Mouse (Mus musculus) layer of hippocampus, postnatal 25 days (tissue): Measurements from ENCODE around the gene Cox10. TPM values are rescaled to one million over a fixed set of nuclear protein-coding genes. Genes with fewer than 3 reads are reported as not detected.
"Not testable (repeated sequence)": the region's sequence is repeated elsewhere in the genome, so short reads cannot be mapped to it uniquely, and the experiment has no call there.

Experiments
- DNase-seq, 2 experiments: peaks; one replicate each; pipeline ENCODE4 v3.0.0; 2022; ENCODE audit warnings: mixed read lengths in 2 of 2, low spot score in 1 of 2; ENCODE audit errors: extremely low spot score in 1 of 2
- total RNA-seq, 2 experiments: library from RNA; stranded (reverse); gene quantifications; 2 replicates each; pipeline ENCODE4 v1.2.3; 2021

The Cox10 gene
- total RNA-seq = 10 to 100 TPM; 22.2 to 23.1 TPM

DNA sequence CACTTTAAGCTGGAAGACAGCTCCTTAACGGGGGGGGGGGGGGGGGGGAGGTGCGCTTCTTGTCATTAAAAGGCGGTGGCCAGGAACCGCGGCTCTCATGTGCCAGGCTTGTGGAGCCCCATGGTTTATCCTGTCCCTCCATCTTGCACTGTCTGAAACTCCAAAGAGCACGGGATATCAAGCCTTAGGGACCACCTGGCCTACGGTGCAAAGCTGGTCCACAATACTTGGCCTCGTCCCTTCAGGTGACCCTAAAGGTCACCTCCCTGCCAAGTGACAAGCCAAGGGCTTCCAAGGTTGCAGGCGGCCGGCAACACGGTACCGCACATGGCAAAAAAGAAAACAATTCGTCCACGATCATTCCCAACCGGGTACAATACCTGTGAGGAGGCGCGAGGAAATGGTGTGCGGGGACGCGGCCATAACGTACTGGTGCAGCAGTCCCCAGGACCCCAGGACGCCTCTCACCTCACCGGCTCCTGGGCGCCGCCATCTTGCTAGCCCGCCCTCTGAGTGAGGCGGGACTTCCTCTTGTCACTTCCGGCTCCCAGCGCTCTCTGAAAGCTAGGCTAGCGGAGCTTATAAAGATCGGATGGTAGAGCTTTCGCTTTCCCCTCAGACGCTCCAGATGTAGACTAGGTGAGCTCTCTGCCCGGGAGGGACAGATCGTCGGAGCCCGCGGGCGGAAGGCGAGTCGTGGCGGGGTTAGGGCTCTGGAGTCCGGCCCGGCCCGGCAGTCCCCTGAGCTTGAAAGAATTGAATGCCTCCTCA lies at the start of gene Cox10:
Gene Cox10 (minus strand): TSS at position 513 of the 771 bp plus-strand sequence.
- peak; percentile 77 to 84 for DNase-seq

DNA sequence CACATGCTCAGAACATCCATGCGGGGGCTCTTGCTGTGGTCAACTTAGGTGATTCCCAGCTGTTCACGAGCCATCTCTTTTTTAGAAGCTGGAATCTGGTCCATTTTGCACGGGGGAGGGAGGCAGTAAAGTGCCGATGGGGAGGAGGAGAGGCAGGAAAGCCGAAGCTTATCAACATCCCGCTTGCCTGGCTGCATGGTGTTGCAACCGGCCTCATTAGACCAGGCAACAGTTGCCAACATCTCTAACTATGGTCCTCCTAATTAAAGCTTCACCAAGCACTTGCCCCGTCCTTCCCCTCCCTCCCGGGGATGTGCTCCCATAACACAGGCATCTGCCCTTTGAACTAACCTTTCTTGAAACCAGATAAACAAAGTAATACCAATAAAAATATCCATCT lies 48.7 kb upstream of the Cox10 start:
- no peak for DNase-seq

DNA sequence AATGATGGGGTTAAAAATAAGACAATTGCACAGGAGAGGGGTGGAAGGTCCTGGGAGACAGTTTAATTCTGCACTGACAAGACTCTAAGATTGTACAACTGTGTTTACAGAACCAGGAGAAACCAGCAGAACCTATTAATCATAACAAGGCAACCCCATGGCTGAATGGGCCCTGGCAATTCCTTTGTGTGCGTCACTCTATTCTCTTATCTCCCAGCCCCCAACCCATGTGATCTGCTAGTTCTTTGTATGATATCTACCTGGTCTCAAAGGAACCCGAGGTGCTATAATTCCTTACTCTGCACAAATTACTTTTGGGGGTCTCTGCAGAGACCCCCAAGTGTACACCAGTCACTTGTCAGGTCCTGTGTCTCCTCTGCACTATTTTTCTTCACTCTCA lies 46.2 kb upstream of the Cox10 start:
- no peak for DNase-seq

DNA sequence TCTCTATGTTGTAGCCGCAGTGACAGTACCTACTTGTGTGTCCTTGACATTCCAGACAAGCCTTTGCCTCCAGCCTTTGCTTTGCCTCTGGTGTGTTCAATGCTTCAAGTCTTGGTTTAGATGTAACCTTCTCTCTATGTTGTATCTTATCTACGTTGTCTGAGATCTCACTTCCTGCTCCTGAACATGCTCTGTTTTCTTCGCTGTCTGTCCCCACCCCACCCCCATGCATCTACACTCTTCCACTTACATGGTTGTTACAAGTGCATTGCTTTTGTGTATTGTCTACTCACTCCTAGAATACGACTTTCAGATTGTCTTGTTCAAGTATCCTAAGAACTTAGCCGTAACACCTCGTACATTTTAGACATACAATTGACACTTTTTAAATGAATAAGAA lies 43.9 kb upstream of the Cox10 start:
- not testable (repeated sequence) for DNase-seq

DNA sequence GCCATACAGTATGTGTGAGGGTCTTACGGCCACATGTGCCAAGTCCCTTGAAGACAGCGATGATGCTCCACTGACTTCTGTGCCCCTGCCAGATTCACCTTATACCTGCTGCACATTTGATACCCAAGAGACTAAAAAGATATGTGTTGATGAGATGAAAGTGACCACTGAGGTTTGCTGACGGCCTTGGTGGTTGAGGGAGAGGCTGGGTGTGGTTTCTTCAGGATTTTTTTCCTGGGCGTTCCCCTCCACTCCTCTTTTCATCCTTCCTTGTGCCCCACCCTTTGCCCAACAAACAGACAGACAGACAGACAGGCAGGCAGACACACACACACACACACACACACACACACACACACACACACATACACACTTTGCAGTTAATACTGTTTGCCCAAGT lies 37.4 kb upstream of the Cox10 start:
- no peak for DNase-seq

DNA sequence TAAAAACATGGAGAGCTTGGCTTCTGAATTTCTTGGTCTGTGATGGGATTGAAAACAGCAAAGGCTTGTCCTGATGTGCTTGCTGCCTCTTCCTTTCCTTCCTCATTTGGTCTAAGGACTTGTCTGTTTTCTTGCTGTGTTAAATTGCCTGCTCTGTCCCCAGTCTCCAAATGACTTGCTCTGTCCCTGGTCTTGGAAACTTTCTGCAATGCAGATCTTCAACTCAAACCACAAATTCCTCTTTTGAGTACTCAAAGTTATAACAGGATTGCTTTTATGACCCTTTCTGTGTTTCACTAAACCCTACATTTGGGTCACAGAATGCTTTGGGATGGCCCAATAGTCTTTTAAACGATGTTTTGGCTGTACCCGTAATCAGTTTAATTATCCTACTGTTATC lies 36.6 kb upstream of the Cox10 start:
- no peak for DNase-seq

DNA sequence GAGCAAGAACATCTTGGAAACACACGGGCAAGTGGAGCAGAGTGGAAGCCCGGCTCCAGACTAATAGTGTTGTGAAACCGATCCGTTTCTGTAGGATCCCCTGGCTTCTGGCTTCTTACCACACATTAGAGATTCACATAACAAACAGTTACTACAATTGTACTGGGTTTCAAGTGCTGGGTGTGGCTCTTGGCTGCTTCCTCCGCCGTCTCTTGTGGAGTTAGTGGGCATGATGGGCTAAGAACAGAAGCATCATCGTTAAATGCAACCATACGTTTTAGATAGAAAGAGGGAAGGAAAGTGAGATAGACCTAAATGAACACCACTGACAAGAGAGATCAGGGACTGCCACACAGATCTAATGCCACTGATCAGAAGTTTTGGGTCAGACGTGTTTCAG lies 35.8 kb upstream of the Cox10 start:
- DNase-seq = no peak

DNA sequence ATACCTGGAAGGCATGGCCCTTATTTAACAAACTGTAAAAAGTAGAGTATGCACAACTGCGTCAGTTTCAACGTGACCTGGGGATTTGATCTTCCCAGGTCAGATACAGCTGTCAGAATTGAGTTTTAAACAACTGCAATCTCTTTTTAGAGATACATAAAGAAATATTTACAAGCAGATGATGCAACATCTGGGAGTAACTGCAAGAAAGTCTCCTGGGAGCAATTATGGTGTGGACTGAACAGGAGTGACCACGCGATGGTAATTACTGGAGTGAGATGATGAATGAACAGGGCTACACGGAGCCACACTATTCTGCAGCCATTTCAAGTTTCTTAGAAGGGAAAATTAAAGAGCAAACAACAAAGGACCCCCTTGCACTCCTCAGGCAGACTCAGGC lies 20.8 kb upstream of the Cox10 start:
- no peak for DNase-seq

DNA sequence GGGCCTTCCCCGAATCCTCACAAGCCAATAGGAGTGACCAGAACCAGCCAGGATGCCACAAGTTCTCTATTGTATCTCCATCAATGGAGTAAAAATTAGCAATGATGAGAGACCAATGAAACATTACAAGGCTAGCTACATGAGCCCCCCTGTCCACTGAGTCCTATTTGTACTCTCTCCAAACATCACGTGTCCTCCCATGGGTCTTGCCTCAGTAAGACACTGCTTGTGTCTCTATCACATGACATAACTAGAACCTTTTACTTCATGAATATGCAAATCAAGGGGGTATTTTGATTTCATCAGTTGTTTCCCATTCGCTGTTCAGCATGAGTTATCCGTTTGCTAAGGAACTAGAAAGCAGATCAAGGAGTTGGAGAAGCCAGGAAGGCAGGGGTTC lies 13.8 kb upstream of the Cox10 start:
- no peak for DNase-seq

DNA sequence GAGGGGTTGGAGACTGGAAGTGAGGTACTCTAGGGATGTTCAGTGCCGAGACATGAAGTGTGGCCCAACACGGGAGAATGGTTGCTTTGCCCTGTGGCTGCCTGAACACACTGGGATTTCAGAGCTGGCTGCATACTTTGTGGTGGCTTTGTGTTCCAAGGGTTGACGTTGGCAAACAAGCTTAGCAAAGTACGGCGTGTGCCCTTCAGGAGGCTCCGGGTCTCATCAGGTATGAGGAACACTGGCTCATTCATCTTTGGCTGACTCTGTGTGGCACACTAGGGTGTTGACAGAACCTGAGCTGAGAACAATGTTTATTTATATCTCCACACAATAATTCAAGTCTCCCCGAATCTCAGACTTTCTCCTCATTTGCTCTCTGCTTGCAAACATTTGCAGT lies 11.9 kb upstream of the Cox10 start:
- DNase-seq = no peak

DNA sequence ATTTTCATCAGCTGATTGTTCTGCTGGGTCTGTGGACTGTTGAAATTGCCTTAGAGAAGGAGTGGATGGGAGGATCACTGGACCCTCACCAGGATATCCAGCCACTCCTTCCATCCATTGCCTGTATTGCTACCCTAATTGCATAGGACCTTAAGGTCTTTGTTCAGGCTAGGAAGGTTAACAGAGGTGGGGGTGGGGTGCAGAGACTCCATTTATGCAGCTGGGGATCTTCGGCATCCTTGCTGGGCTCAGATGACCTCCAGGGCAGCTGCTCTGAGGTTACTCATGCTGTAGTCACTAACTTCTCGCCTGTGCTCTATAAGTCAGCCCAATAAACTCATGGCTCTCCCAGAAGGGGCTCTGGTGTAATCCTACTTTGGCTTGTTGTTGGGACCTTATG lies 10.4 kb upstream of the Cox10 start:
- no peak for DNase-seq

DNA sequence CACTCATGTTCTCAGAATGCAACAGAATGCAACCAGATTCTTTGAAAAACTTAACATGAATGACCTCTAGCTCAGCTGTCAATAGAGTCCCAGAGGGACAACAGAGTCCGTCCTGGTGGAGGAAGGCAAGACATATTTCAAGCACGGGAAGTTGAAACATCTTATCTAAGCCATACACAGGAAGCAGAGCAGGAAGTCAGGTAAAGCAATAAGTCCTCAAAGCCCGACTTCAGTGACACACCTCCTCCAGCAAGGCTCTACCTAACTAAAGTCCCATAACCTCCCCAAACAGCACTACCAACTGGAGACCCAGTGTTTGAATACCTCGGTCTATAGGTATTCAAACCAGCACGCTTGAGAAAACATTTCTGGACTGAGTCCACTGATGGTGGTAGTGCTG lies 6.6 kb upstream of the Cox10 start:
- DNase-seq = no peak

DNA sequence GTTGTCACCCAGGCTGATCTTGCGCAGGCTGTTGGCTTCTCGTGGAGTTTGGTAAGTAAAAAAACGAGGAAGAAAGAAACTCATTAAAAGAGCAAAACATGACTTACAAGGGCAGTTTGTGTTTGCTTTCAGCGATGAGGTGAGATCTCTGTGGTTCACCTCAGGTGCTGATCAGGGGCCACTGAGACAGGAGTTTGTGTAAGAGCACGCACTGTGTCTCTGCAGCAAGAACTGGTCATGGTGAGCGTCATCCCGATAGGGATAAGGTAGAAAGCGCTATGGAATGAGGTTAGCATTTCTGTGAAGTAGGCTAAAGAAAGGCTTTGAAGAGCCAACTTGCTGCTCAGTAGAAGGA lies 436 bp upstream of the Cox10 start:
- no peak for DNase-seq

DNA sequence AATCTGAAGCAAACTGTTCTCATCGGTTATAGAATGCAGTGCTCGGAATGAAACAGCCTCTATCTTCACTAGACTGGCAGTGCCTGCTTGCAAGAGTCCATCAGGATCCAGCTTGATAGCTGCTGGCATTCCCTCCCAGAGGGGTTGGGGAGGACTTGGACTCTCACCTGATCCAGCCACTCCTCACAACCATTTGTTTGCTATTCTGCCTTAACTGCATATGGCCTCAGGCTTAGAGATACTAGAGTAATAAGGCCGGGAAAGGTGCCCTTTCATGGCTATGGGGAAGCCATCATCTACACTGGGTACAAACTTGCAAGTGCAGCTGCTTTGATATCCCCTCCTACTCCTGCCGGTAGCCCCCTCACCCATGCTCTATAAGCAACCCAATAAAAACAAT lies 3.1 kb downstream of the Cox10 start:
- DNase-seq = no peak

DNA sequence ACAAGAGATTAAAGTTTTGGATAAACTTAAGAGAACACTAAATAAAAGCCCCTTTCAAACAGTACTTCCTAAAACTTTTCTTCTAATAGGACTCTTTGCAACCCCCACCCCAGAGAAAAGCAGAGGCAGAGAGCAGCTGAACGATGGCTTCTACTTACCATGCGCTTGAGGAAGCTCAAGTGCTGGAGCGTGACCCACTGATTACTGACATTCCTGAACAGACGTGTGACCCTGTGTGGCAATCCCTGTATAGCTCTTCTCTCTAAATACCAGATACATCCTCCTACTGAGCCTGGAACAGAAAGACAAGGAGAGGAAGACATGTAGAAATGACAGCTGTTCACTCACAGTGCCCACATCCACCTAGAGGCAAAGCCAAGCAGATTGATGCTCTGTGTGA lies 5.9 kb downstream of the Cox10 start:
- no peak for DNase-seq

DNA sequence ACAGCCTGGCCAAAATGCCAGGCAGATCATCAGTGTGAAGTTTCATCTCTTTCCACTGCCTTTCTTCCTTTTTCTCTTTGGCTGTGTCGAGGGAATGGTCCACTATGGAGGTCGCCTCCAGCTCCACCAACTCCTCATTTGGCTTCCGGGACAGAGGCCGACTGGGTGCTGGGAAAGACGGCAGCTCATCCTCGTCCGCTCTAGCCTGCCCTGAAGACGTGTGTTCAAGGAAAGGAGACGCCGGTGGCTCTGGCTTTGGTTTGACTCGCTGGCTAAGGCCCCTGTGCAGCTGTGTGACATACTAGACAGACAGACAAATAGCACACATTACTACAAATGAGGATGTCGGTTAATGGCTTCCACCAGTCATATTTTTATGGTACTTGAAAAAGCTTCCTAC lies 7.7 kb downstream of the Cox10 start:
- no peak for DNase-seq

DNA sequence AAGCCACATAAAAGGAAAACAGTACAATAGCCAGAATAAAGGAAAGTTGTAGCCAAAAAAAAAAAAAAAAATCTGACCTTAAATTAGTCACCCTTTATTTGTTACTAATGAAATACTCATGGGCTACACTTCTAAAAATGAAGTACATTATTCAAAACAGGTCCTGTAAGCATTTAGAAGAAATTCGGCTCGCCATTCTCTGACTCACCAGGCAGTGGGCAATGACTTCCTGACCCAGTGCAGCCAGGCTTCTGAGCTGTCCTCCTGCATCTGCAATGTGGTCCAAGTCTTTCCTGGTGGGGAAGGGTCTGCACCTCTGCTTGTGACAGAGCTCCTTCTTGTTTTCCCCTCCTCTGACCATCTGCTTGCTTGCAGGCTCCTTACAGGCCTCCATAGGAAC lies 13.3 kb downstream of the Cox10 start:
- no peak for DNase-seq

DNA sequence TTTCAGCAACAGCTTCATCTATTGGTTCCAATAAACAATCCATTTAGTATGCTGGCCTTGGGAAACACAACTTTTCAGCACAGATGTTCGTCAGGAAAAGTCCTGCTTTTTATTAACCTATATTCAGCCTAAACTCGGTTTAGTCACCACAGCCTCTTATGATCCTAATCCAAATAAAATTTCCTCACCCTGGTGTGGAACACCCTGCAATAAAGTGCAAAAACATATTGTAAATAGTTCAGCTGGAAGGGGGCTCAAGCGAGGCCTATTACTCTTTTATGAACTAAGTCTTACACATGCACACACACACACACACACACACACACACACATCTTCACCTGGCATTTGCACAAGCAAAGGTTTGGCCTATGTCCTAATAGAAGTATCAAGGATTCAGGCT lies 16.1 kb downstream of the Cox10 start:
- no peak for DNase-seq

DNA sequence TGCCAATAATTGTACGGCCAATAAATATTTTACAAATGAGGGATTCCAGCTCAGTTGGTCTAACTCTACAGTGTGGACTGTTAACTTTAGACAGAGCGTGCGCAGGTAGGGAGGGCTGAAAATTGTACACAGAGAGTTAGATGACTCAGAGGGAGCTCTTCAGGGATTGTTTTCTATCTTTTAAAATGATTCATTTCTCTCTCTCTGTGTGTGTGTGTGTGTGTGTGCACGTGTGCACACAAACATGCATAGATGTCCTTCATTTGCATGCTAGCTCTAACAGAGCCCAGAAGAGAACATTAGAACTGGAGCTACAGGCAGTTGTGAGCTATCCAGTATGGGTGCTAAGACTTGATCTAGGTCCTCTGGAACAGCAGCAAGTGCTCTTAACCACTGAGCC lies 17.0 kb downstream of the Cox10 start:
- no peak for DNase-seq

DNA sequence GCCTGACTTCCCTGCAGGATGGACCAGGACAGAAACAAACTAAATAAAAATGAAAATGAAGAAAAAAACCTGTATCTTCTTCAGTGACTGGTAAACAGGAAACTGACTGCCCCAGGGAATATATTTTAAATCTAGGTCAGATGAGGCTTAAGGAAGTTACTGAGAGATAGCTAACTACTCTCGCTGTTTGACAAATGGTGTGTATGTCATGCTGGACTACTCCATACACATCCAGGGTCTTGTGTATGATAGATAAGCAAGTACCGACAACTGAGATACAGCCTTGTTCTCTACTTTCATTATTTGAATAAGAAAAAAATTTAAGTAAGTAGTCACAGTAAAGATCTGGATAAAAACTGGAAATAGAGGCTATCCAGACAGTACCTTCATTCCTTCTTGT lies 20.0 kb downstream of the Cox10 start:
- DNase-seq = no peak

DNA sequence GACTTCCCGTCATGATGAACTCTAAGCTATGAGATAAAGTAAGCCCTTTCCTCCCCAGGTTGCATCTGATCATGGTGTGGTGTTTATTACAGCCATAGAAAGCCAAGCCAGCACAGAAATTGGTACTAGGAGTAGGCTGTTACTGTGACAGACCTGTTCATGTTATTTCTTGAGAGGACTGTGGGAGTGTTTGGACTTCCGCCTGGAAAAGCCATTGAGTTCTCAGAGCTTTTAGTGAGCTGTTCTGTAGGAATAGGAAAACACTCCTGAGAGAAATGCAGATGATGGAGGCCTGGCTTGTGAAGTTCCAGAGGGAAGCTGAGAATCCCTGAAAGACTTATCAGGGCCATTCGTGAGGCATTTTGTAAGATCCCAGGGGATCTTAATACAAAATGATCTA lies 20.8 kb downstream of the Cox10 start:
- DNase-seq = no peak

DNA sequence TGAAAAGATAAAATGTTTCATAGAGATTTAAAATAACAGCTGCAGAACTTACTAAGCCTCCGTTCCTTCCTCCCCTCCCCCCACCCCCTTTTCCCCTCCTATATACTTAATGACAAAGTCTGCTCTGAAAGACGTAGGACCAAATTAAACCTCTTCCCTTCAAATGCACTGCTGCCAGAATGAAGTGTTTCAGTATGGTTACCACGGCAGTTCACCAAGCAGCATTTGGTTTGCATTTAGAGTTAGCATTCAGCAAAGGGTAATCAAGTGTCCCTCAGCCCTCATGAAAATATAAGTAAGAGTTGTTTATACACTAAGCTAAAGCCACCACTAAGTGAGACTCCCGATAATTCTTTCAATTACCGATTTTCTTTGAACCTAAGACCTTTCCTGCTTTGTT lies 25.9 kb downstream of the Cox10 start:
- no peak for DNase-seq
